Mouse (Mus musculus): ENCODE data around the gene Rmi2.
"Not testable (repeated sequence)": the region's sequence is repeated elsewhere in the genome, so short reads cannot be mapped to it uniquely, and the experiment has no call there.

Rmi2 gene

GRCm38 (mm10) chr16:10827766-10828460, 6.9 kb upstream of the Rmi2 start:
- DNase-seq (ENCODE audit: low spot score) = no peak

- no peak for DNase-seq (ENCODE audit: low spot score)
Observed at GRCm38 (mm10) chr16:10828461-10828805, 6.4 kb upstream of the Rmi2 start.

GRCm38 (mm10) chr16:10834542-10834910, 333 bp upstream of the Rmi2 start:
- DNase-seq (ENCODE audit: low spot score) = no peak

GRCm38 (mm10) chr16:10836388-10836787, 1.5 kb downstream of the Rmi2 start:
- no peak for DNase-seq (ENCODE audit: low spot score)

- no peak for DNase-seq (ENCODE audit: low spot score)
Observed at GRCm38 (mm10) chr16:10837250-10837649, 2.4 kb downstream of the Rmi2 start.

GRCm38 (mm10) chr16:10837903-10838302, 3.0 kb downstream of the Rmi2 start:
- no peak for DNase-seq (ENCODE audit: low spot score)

GRCm38 (mm10) chr16:10838487-10839245, 3.8 kb downstream of the Rmi2 start:
- no peak for DNase-seq (ENCODE audit: low spot score)

- no peak for DNase-seq (ENCODE audit: low spot score)
Observed at GRCm38 (mm10) chr16:10840018-10840417, 5.2 kb downstream of the Rmi2 start.

GRCm38 (mm10) chr16:10842282-10842855, 7.5 kb downstream of the Rmi2 start:
- DNase-seq (ENCODE audit: low spot score) = no peak

GRCm38 (mm10) chr16:10843486-10844318, 8.8 kb downstream of the Rmi2 start:
- DNase-seq (ENCODE audit: low spot score) = peak; percentile 85

- no peak for DNase-seq (ENCODE audit: low spot score)
Observed at GRCm38 (mm10) chr16:10844319-10844670, 9.4 kb downstream of the Rmi2 start.

- DNase-seq (ENCODE audit: low spot score) = no peak
Observed at GRCm38 (mm10) chr16:10845952-10846351, 11.1 kb downstream of the Rmi2 start.

- peak; percentile 60 for DNase-seq (ENCODE audit: low spot score)
Observed at GRCm38 (mm10) chr16:10846503-10846902, 11.6 kb downstream of the Rmi2 start.

- no peak for DNase-seq (ENCODE audit: low spot score)
Observed at GRCm38 (mm10) chr16:10849965-10850861, 15.4 kb downstream of the Rmi2 start.

GRCm38 (mm10) chr16:10850905-10851304, 16.0 kb downstream of the Rmi2 start:
- DNase-seq (ENCODE audit: low spot score) = no peak

GRCm38 (mm10) chr16:10852216-10852615, 17.4 kb downstream of the Rmi2 start:
- not testable (repeated sequence) for DNase-seq (ENCODE audit: low spot score)

- no peak for DNase-seq (ENCODE audit: low spot score)
Observed at GRCm38 (mm10) chr16:10859726-10860245, 24.9 kb downstream of the Rmi2 start.

- DNase-seq (ENCODE audit: low spot score) = no peak
Observed at GRCm38 (mm10) chr16:10861408-10861807, 26.5 kb downstream of the Rmi2 start.

GRCm38 (mm10) chr16:10864833-10865591, 30.2 kb downstream of the Rmi2 start:
- DNase-seq (ENCODE audit: low spot score) = no peak

- no peak for DNase-seq (ENCODE audit: low spot score)
Observed at GRCm38 (mm10) chr16:10865592-10865987, 30.7 kb downstream of the Rmi2 start.

Data from T-cell, adult 2 months (primary cell).